ENCODE assay signal across 23 mouse cellular contexts in genomic region chr13:73823711-73824110, GRCm38 (mm10). TPM values are rescaled to one million over a fixed set of nuclear protein-coding genes. Genes with fewer than 3 reads are reported as not detected.
DNase-seq lines count a peak whose midpoint lies in the region; ATAC-seq and TF ChIP-seq lines count a peak whose summit lies in the region.
"Had no signal": no experiment of that assay in that cellular context is flagged by ENCODE, and none has a peak within 500 bp of the region (broad histone marks: within the 10 kb centered on the region; RNA-seq: fewer than 3 reads in every experiment).

No protein-coding gene starts in this region.

- H3K9me3 ChIP-seq in intestine, embryonic 15.5 days = no peaks in the 10 kb centered on the region
- H3K9me3 ChIP-seq in intestine, postnatal 0 days (ENCODE audit: control insufficient read depth) = no peaks in the 10 kb centered on the region
- no peaks in the 10 kb centered on the region for H3K9me3 ChIP-seq in kidney, embryonic 14.5 days (ENCODE audit: control insufficient read depth, low read length)
- H3K9me3 ChIP-seq in intestine, embryonic 16.5 days (ENCODE audit: control insufficient read depth, low read length) = no peaks in the 10 kb centered on the region
- H3K9me3 ChIP-seq: embryonic facial prominence, embryonic 10.5 days; embryonic facial prominence, embryonic 12.5 days; forebrain, embryonic 13.5 days; forebrain, embryonic 15.5 days; G1E had no signal

- no peak overlapping the region for H3K4me2 ChIP-seq in intestine, embryonic 15.5 days (replicated peaks)
- H3K4me2 ChIP-seq in intestine, postnatal 0 days (replicated peaks; ENCODE audit: low read depth) = no peak overlapping the region
- H3K4me2 ChIP-seq in kidney, embryonic 14.5 days (replicated peaks; ENCODE audit: low read depth, low read length) = no peak overlapping the region
- no peak overlapping the region for H3K4me2 ChIP-seq in intestine, embryonic 16.5 days (ENCODE audit: low read depth, low read length)
- H3K4me2 ChIP-seq: embryonic facial prominence, embryonic 12.5 days; forebrain, embryonic 13.5 days; forebrain, embryonic 15.5 days had no signal

- H3K9ac ChIP-seq in intestine, embryonic 15.5 days = no peak overlapping the region
- no peak overlapping the region for H3K9ac ChIP-seq in intestine, postnatal 0 days (ENCODE audit: low read depth, low read length)
- H3K9ac ChIP-seq in kidney, embryonic 14.5 days (ENCODE audit: low read depth, low read length) = no peak overlapping the region
- H3K9ac ChIP-seq in intestine, embryonic 16.5 days (ENCODE audit: low read depth, low read length) = no peak overlapping the region
- H3K9ac ChIP-seq: embryonic facial prominence, embryonic 12.5 days; forebrain, embryonic 13.5 days; forebrain, embryonic 15.5 days had no signal

- no peaks in the 10 kb centered on the region for H3K36me3 ChIP-seq in intestine, embryonic 15.5 days
- H3K36me3 ChIP-seq in intestine, postnatal 0 days (ENCODE audit: control insufficient read depth, insufficient read depth) = no peaks in the 10 kb centered on the region; the same call in 1 of the 2 replicates
- no peaks in the 10 kb centered on the region for H3K36me3 ChIP-seq in kidney, embryonic 14.5 days (ENCODE audit: control insufficient read depth, insufficient read depth, low read length)
- H3K36me3 ChIP-seq in intestine, embryonic 16.5 days (ENCODE audit: control insufficient read depth, insufficient read depth, low read length) = no peaks in the 10 kb centered on the region
- H3K36me3 ChIP-seq: forebrain, embryonic 15.5 days; G1E had no signal

- no peak overlapping the region for H3K27ac ChIP-seq in intestine, embryonic 15.5 days
- no peak overlapping the region for H3K27ac ChIP-seq in intestine, postnatal 0 days (ENCODE audit: low read depth, low read length)
- no peak overlapping the region for H3K27ac ChIP-seq in kidney, embryonic 14.5 days (ENCODE audit: low read depth, low read length)
- no peak overlapping the region for H3K27ac ChIP-seq in intestine, embryonic 16.5 days (ENCODE audit: low read length)
- H3K27ac ChIP-seq: embryonic facial prominence, embryonic 10.5 days; embryonic facial prominence, embryonic 12.5 days; forebrain, embryonic 13.5 days; forebrain, embryonic 15.5 days had no signal

- H3K4me1 ChIP-seq in intestine, embryonic 15.5 days (replicated peaks) = no peaks in the 10 kb centered on the region
- H3K4me1 ChIP-seq in intestine, postnatal 0 days (replicated peaks; ENCODE audit: control insufficient read depth, insufficient read depth, low read length) = no peaks in the 10 kb centered on the region
- H3K4me1 ChIP-seq in kidney, embryonic 14.5 days (ENCODE audit: control insufficient read depth, insufficient read depth, low read length) = no peaks in the 10 kb centered on the region
- H3K4me1 ChIP-seq in intestine, embryonic 16.5 days (ENCODE audit: control insufficient read depth, insufficient read depth, low read length) = peaks cover 7% of the 10 kb centered on the region; the same call in 1 of the 2 replicates
- H3K4me1 ChIP-seq: embryonic facial prominence, embryonic 10.5 days; embryonic facial prominence, embryonic 12.5 days; forebrain, embryonic 13.5 days; forebrain, embryonic 15.5 days had no signal

- 58% methylated on average over 6 of the region's 6 CpGs for WGBS in intestine, embryonic 15.5 days
- 43% methylated on average over 6 of the region's 6 CpGs for WGBS in intestine, postnatal 0 days
- WGBS in kidney, embryonic 14.5 days = 72% methylated on average over 6 of the region's 6 CpGs
- WGBS in intestine, embryonic 16.5 days = 56% methylated on average over 6 of the region's 6 CpGs

- no peaks in the 10 kb centered on the region for H3K27me3 ChIP-seq in intestine, embryonic 15.5 days (replicated peaks)
- no peaks in the 10 kb centered on the region for H3K27me3 ChIP-seq in intestine, postnatal 0 days (replicated peaks; ENCODE audit: control insufficient read depth, insufficient read depth, low read length)
- no peaks in the 10 kb centered on the region for H3K27me3 ChIP-seq in kidney, embryonic 14.5 days (ENCODE audit: control insufficient read depth, insufficient read depth, low read length)
- H3K27me3 ChIP-seq in intestine, embryonic 16.5 days (replicated peaks; ENCODE audit: control insufficient read depth, insufficient read depth, low read length) = no peaks in the 10 kb centered on the region
- H3K27me3 ChIP-seq: CH12.LX; embryonic facial prominence, embryonic 12.5 days; forebrain, embryonic 13.5 days; forebrain, embryonic 15.5 days; Patski had no signal

- 0 out of 2 replicates have a peak, but pooled peaks have one; percentile 8 for ATAC-seq in intestine, embryonic 15.5 days
- no peak for ATAC-seq in intestine, postnatal 0 days
- no peak for ATAC-seq in kidney, embryonic 14.5 days (ENCODE audit: low FRiP score, low TSS enrichment)
- ATAC-seq in intestine, embryonic 16.5 days = 0 out of 2 replicates have a peak, but pooled peaks have one; percentile 26
- ATAC-seq: activated CD4-positive, CD25-positive, alpha-beta regulatory T cell, adult 4 months; CD4-positive, CD25-positive, alpha-beta regulatory T cell, adult 4 months; forebrain, embryonic 13.5 days; forebrain, embryonic 15.5 days; Patski had no signal

- H3K4me3 ChIP-seq in intestine, embryonic 15.5 days (replicated peaks) = no peak overlapping the region
- no peak overlapping the region for H3K4me3 ChIP-seq in intestine, postnatal 0 days (ENCODE audit: low read depth, low read length)
- H3K4me3 ChIP-seq in kidney, embryonic 14.5 days (ENCODE audit: low read length) = no peak overlapping the region
- no peak overlapping the region for H3K4me3 ChIP-seq in intestine, embryonic 16.5 days (ENCODE audit: low read length)
- H3K4me3 ChIP-seq: embryonic facial prominence, embryonic 10.5 days; embryonic facial prominence, embryonic 12.5 days; forebrain, embryonic 13.5 days; forebrain, embryonic 15.5 days had no signal

- TF ChIP-seq CTCF in intestine, postnatal 0 days (IDR thresholded peaks at IDR 0.05; ENCODE audit: low read depth) = no peak

- peak; percentile 59 for DNase-seq in kidney, adult 9 months
- DNase-seq: adrenal gland, adult 8-10 months; adrenal gland, postnatal 14 days; adrenal gland, postnatal 36 days; B cell, adult 2 months; cerebellum, adult 11-12 months; cerebellum, adult 2 months; cerebellum, adult 9-10 months; cerebellum, postnatal 10 days; cerebellum, postnatal 25 days had no signal

RNA-seq across cellular contexts. Expression of gene Nkd2, which starts 23.7 kb away (rescaled TPM):
- polyA plus RNA-seq in intestine, embryonic 15.5 days (2015; fragmentation: Nextera tagmentation; extraction: Ambion mirVana) = 3.8 and 4.1 TPM in 2 replicates
- polyA plus RNA-seq in intestine, postnatal 0 days (2015; fragmentation: Nextera tagmentation; extraction: Ambion mirVana) = 4.1 and 4.6 TPM in 2 replicates
- polyA plus RNA-seq in kidney, embryonic 14.5 days (2014; fragmentation: Nextera tagmentation; extraction: Ambion mirVana) = 3.7 and 4.1 TPM in 2 replicates
- 4.1 and 4.2 TPM in 2 replicates for polyA plus RNA-seq in intestine, embryonic 16.5 days (2015; fragmentation: Nextera tagmentation; extraction: Ambion mirVana)
- polyA plus RNA-seq: G1E had no signal

Comparison
In these comparisons a context has a peak if more than half of its experiments do, and no peak if none do; other contexts are left out.
1. ATAC-seq: peak in intestine, embryonic 15.5 days (single experiment) and intestine, embryonic 16.5 days (single experiment); none in intestine, postnatal 0 days (single experiment) and kidney, embryonic 14.5 days (single experiment).